Mouse (Mus musculus) bone marrow, adult 2 months (tissue): ENCODE data around the gene Slc22a12.

ENCODE experiments used
- CTCF ChIP-seq: fragments of 200-500 bp; IDR thresholded peaks from 2 replicates; pipeline ENCODE4 v1.5.1; 2011; ENCODE audit warnings: low read length, control low read depth; ENCODE audit not compliant: control insufficient read depth, insufficient read depth
- POLR2A ChIP-seq: fragments of 200-500 bp; IDR thresholded peaks from 2 replicates; pipeline ENCODE4 v1.6.1; 2011; ENCODE audit warnings: low read depth, mild to moderate bottlenecking, control low read depth, low read length, borderline replicate concordance; ENCODE audit not compliant: control insufficient read depth

DNA sequence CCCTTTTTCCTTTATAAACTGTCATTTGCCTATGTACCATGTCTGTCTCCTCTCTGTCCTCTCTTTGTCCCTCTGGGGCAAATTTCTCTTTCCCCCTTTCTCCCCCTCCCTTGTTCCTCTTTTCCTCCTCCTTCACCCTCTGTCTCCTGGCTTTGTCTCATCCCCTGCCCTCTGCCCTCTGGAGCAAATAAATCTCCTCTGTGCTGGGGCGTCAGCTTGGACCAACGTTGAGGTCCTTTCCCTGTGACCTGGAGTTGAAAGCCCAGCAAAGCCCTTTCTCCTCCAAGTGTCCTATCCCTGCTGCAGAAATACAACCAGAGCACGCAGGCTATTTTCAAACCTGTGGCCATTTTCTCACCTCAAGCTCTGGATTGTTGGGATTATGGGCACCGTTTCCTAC is 16.7 kb upstream of the Slc22a12 start:
- no peak for TF ChIP-seq POLR2A
- TF ChIP-seq CTCF: no peak
